Mouse (Mus musculus) CH12.LX (cell line): ENCODE measurements at regions not wholly inside any gene's neighbourhood (a gene's known extent, or its start where the extent isn't known, plus 50 kb on each side); places are given as distances from the start of the nearest gene placed in this dataset.

Experiments
- DNase-seq: peaks from one replicate; pipeline ENCODE4 v3.0.0-alpha.2; 2013; ENCODE audit errors: extremely low read depth
- H3K27ac ChIP-seq: 2 replicates; pipeline ENCODE4 v1.5.1; 2012; ENCODE audit warnings: low read depth, mild to moderate bottlenecking, control low read depth, moderate library complexity; ENCODE audit not compliant: insufficient read depth
- H3K27me3 ChIP-seq: replicated peaks from 2 replicates; pipeline ENCODE3; 2012; ENCODE audit warnings: inconsistent platforms
- H3K36me3 ChIP-seq, 2 experiments: replicated peaks in 1 of 2; 2 replicates each; pipeline versions ENCODE3 to v1.6.1; 2012; ENCODE audit warnings: inconsistent platforms in 1 of 2, low read length in 1 of 2, mild to moderate bottlenecking in 1 of 2, mixed read lengths in 1 of 2, moderate library complexity in 1 of 2; ENCODE audit not compliant: control insufficient read depth in 1 of 2, insufficient read depth in 1 of 2
- H3K4me1 ChIP-seq, 2 experiments: 2 replicates each; pipeline ENCODE4 v1.6.1; 2012; ENCODE audit warnings: inconsistent platforms in 1 of 2, moderate library complexity in 1 of 2; ENCODE audit not compliant: insufficient read depth in 2 of 2, control insufficient read depth in 1 of 2
- H3K4me2 ChIP-seq: 2 replicates; pipeline ENCODE4 v1.6.1; 2012; ENCODE audit warnings: low read depth, mild to moderate bottlenecking, control low read depth; ENCODE audit not compliant: poor library complexity, insufficient read depth, severe bottlenecking
- H3K4me3 ChIP-seq, 3 experiments: fragments of 150-350 bp in 1 of 3; sonication (generic) in 1 of 3; replicated peaks in 1 of 3; 2 replicates each; pipeline versions ENCODE3 to v1.5.1; 2011 to 2012; ENCODE audit warnings: low read depth in 2 of 3, low read length in 2 of 3, mild to moderate bottlenecking in 2 of 3, moderate library complexity in 2 of 3, control low read depth in 1 of 3, improper control_type of control experiment in 1 of 3, inconsistent platforms in 1 of 3, mixed read lengths in 1 of 3; ENCODE audit not compliant: poor library complexity in 1 of 3
- H3K79me2 ChIP-seq: replicated peaks from 2 replicates; pipeline ENCODE4 v1.6.1; 2012; ENCODE audit warnings: mild to moderate bottlenecking, moderate library complexity; ENCODE audit not compliant: control insufficient read depth, poor library complexity, insufficient read depth, severe bottlenecking; ENCODE audit errors: extremely low read depth
- H3K9ac ChIP-seq: 2 replicates; pipeline ENCODE4 v1.6.1; 2012; ENCODE audit warnings: low read depth, mild to moderate bottlenecking, control low read depth, moderate library complexity; ENCODE audit not compliant: insufficient read depth
- H3K9me3 ChIP-seq: replicated peaks from 2 replicates; pipeline ENCODE3; 2012; ENCODE audit warnings: low read length, inconsistent platforms, mixed read lengths
- BHLHE40 ChIP-seq: IDR thresholded peaks from 2 replicates; pipeline ENCODE4 v1.6.1; 2011; ENCODE audit warnings: mild to moderate bottlenecking, low read depth, low read length, improper control_type of control experiment
- CTCF ChIP-seq, 2 experiments: IDR thresholded peaks in 1 of 2; conservative IDR thresholded peaks in 1 of 2; 2 replicates each; pipeline ENCODE4 v1.5.1; 2011 to 2012; ENCODE audit warnings: low read depth in 2 of 2, low read length in 2 of 2, improper control_type of control experiment in 1 of 2, inconsistent platforms in 1 of 2, mild to moderate bottlenecking in 1 of 2, moderate library complexity in 1 of 2
- JUND ChIP-seq: conservative IDR thresholded peaks from 2 replicates; pipeline ENCODE4 v1.6.1; 2011; ENCODE audit warnings: low read depth, low read length, improper control_type of control experiment
- MAZ ChIP-seq: IDR thresholded peaks from 2 replicates; pipeline ENCODE4 v1.6.1; 2012; ENCODE audit warnings: low read depth, mild to moderate bottlenecking, inconsistent platforms, low read length, improper control_type of control experiment, moderate library complexity
- MEF2A ChIP-seq: IDR thresholded peaks from 2 replicates; pipeline ENCODE4 v1.6.1; 2014; ENCODE audit warnings: low read depth, mild to moderate bottlenecking, inconsistent platforms, low read length, improper control_type of control experiment, borderline replicate concordance
- MXI1 ChIP-seq: IDR thresholded peaks from 2 replicates; pipeline ENCODE4 v1.6.1; 2011; ENCODE audit warnings: mild to moderate bottlenecking, low read depth, low read length, improper control_type of control experiment
- NRF1 ChIP-seq: IDR thresholded peaks from 2 replicates; pipeline ENCODE4 v1.6.1; 2014; ENCODE audit warnings: low read depth, mild to moderate bottlenecking, inconsistent platforms, low read length, improper control_type of control experiment, moderate library complexity
- POLR2A ChIP-seq: IDR thresholded peaks from 2 replicates; pipeline ENCODE4 v1.6.1; 2011; ENCODE audit warnings: low read depth, mild to moderate bottlenecking, improper control_type of control experiment, low read length
- POLR2AphosphoS2 ChIP-seq: IDR thresholded peaks from 2 replicates; pipeline ENCODE4 v1.6.1; 2011; ENCODE audit warnings: low read depth, low read length, improper control_type of control experiment
- SMC3 ChIP-seq: IDR thresholded peaks from 2 replicates; pipeline ENCODE4 v1.6.1; 2011; ENCODE audit warnings: low read depth, low read length, improper control_type of control experiment
- TCF12 ChIP-seq: IDR thresholded peaks from 2 replicates; pipeline ENCODE4 v1.6.1; 2014; ENCODE audit warnings: low read depth, mild to moderate bottlenecking, inconsistent platforms, low read length, improper control_type of control experiment
- USF1 ChIP-seq: IDR thresholded peaks from 2 replicates; pipeline ENCODE4 v1.6.1; 2014; ENCODE audit warnings: low read depth, mild to moderate bottlenecking, inconsistent platforms, low read length, improper control_type of control experiment
- ZKSCAN1 ChIP-seq: IDR thresholded peaks from 2 replicates; pipeline ENCODE4 v1.6.1; 2012; ENCODE audit warnings: low read depth, inconsistent platforms, low read length, improper control_type of control experiment, borderline replicate concordance
- ZMIZ1 ChIP-seq: IDR thresholded peaks from 2 replicates; pipeline ENCODE4 v1.6.1; 2012; ENCODE audit warnings: low read depth, mild to moderate bottlenecking, inconsistent platforms, low read length, improper control_type of control experiment
- dilution Hi-C: fragments of 300-500 bp; cut with MboI; formaldehyde crosslinking; loops from 2 replicates; pipeline ENCODE4 v1.14.3; 2020; ENCODE audit warnings: low sequenced_read_pairs; ENCODE audit not compliant: extremely low pct_unique_long_range_greater_than_20kb, extremely low pct_ligation_motif_present
- in situ Hi-C: fragments of 300-500 bp; cut with MboI; formaldehyde crosslinking; loops from 3 replicates; pipeline ENCODE4 v1.14.3; 2019; ENCODE audit warnings: low sequenced_read_pairs, low pct_ligation_motif_present, low pct_unique_long_range_greater_than_20kb, mixed read lengths

DNA sequence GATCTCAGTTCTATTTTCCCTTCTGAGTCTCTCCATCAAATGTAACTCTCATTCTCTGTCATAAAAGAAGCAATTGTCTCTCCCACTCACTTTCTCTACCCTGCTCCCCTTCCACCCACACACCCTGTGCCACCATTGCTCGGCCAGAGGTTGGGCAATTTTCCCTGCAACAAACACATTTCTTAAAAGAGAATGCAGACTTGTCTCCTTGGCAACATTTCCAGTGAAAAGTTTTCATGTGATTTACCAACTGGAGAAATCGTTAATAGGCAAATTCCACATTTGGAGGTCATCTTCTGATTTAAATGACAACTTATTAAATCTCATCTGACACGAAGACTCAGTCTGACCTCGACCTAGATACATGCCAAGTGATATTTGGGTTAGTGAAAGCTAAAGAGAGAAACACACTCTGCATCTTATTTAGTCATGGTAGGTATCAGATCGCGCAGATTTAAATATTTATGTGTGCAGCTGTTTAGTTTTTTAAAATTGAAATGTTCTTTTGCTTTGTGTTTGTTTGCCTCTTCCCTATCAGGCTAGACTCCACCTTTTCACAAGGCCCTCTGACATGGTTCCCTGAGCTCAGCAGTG lies 568.1 kb downstream of the 1190002N15Rik start:
- H3K4me3 ChIP-seq, result no peak overlapping the region
- DNase-seq, result no peak
- H3K27ac ChIP-seq, result no peak overlapping the region
- H3K9ac ChIP-seq, result no peak overlapping the region
- no peaks in the 10 kb centered on the region for H3K36me3 ChIP-seq
- H3K27me3 ChIP-seq, result no peaks in the 10 kb centered on the region
- in situ Hi-C loops, result no loop called here
- no peaks in the 10 kb centered on the region for H3K79me2 ChIP-seq
- dilution Hi-C loops, result no loop called here
- no peak for TF ChIP-seq BHLHE40
- TF ChIP-seq NRF1, result no peak
- TF ChIP-seq MXI1, result no peak
- TF ChIP-seq USF1, result no peak
- TF ChIP-seq ZMIZ1, result no peak
- TF ChIP-seq MAZ, result no peak
- TF ChIP-seq POLR2A, result no peak
- no peak for TF ChIP-seq TCF12
- TF ChIP-seq, all 38 proteins: peak for 0
- Histone ChIP-seq H3K4me2 (no peak overlapping the region), H3K9me3 (peaks cover 15% of the 10 kb centered on the region), H3K4me1 (no peaks in the 10 kb centered on the region)

DNA sequence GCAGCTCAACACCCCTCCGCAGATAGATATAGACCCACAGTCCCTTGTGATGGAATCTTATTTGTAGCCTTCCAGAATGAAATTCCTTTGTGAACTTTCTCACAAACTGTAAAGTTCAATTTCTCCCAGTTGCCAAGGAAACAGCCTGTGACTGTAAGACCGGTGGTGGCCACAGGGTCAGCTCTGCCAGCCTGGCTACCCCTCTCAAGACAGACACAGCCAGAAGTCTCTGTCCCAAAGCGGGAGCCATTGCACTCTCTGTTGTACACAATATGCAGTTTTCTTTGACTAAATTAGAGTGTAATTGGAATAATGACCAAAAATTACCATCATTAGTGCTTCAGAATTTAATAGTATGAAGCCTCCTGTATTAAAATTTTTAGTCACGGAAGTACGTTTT lies 568.8 kb downstream of the 1190002N15Rik start:
- H3K36me3 ChIP-seq, result no peaks in the 10 kb centered on the region
- H3K4me2 ChIP-seq, result no peak overlapping the region
- no peak for DNase-seq
- no peak overlapping the region for H3K9ac ChIP-seq
- no peaks in the 10 kb centered on the region for H3K79me2 ChIP-seq
- no peaks in the 10 kb centered on the region for H3K4me1 ChIP-seq
- no peak overlapping the region for H3K27ac ChIP-seq
- H3K4me3 ChIP-seq, result no peak overlapping the region
- in situ Hi-C loops, result no loop called here
- no peaks in the 10 kb centered on the region for H3K27me3 ChIP-seq
- H3K9me3 ChIP-seq, result peaks cover 15% of the 10 kb centered on the region
- TF ChIP-seq CTCF (conservative IDR thresholded peaks at IDR 0.05 in 1 of 2, IDR thresholded peaks at IDR 0.05 in 1 of 2; ENCODE audit: low read depth in 2 of 2, low read length in 2 of 2) (no peak), ZKSCAN1 (no peak), JUND (no peak), SMC3 (no peak), MEF2A (no peak), NRF1 (no peak), POLR2AphosphoS2 (no peak)
- dilution Hi-C loops, result no loop called here
